Mouse (Mus musculus): ENCODE data around the gene Zfp759.
A peak's percentile ranks its signal among the peaks of the same experiment; 100 is the strongest.

- peak; percentile 28 for TF ChIP-seq CTCF (IDR thresholded peaks at IDR 0.05; ENCODE audit: control insufficient read depth, insufficient read depth, insufficient read length)
- TF ChIP-seq MYOD1 (IDR thresholded peaks at IDR 0.05; ENCODE audit: control insufficient read depth, insufficient read length, low read depth), result no peak
- TF ChIP-seq USF1 (IDR thresholded peaks at IDR 0.05; ENCODE audit: low read depth), result no peak
These were observed 13.2 kb upstream of the Zfp759 start, which contains the start of gene Gm28557 for GRCm38 (mm10) chr13:67108194-67108820.
